Mouse (Mus musculus) myocyte (in vitro differentiated cells): ENCODE results near the gene Ier3. TPM values are rescaled to one million over a fixed set of nuclear protein-coding genes. Genes with fewer than 3 reads are reported as not detected.

Source experiments
- H3K27me3 ChIP-seq: one replicate; pipeline ENCODE4 v1.6.1; 2011; ENCODE audit not compliant: control insufficient read depth, insufficient read depth, insufficient read length
- H3K36me3 ChIP-seq: one replicate; pipeline ENCODE4 v1.6.1; 2011; ENCODE audit not compliant: control insufficient read depth, insufficient read depth
- H3K4me2 ChIP-seq: one replicate; pipeline ENCODE4 v1.6.1; 2011; ENCODE audit warnings: low read depth, control low read depth
- H3K4me3 ChIP-seq: one replicate; pipeline ENCODE4 v1.5.1; 2011; ENCODE audit warnings: mild to moderate bottlenecking, control low read depth, moderate library complexity
- H3K79me2 ChIP-seq: one replicate; pipeline ENCODE4 v1.6.1; 2011; ENCODE audit not compliant: control insufficient read depth, insufficient read depth
- H3ac ChIP-seq: one replicate; pipeline ENCODE4 v1.6.1; 2011; ENCODE audit not compliant: control insufficient read depth, insufficient read length
- CEBPB ChIP-seq: IDR thresholded peaks from 2 replicates; pipeline ENCODE4 v1.6.1; 2011; ENCODE audit warnings: mild to moderate bottlenecking, moderate library complexity; ENCODE audit not compliant: poor library complexity, insufficient read depth, severe bottlenecking
- E2F4 ChIP-seq: IDR thresholded peaks from one replicate; pipeline ENCODE4 v1.6.1; 2011; ENCODE audit warnings: mild to moderate bottlenecking, control low read depth, moderate library complexity; ENCODE audit not compliant: insufficient read depth
- MAX ChIP-seq: IDR thresholded peaks from one replicate; pipeline ENCODE4 v1.6.1; 2011; ENCODE audit warnings: low read depth, mild to moderate bottlenecking, control low read depth
- MYOD1 ChIP-seq, 3 experiments: IDR thresholded peaks; one replicate each; pipeline ENCODE4 v1.6.1; 2011; ENCODE audit warnings: control low read depth in 2 of 3, low read depth in 2 of 3, mild to moderate bottlenecking in 2 of 3, moderate library complexity in 1 of 3; ENCODE audit not compliant: insufficient read length in 2 of 3, control insufficient read depth in 1 of 3
- MYOG ChIP-seq, 3 experiments: IDR thresholded peaks; one replicate each; pipeline ENCODE4 v1.6.1; 2011; ENCODE audit warnings: control low read depth in 2 of 3, low read depth in 2 of 3, mild to moderate bottlenecking in 2 of 3; ENCODE audit not compliant: insufficient read length in 2 of 3, control insufficient read depth in 1 of 3, insufficient read depth in 1 of 3
- POLR2A ChIP-seq: IDR thresholded peaks from one replicate; pipeline ENCODE4 v1.6.1; 2011; ENCODE audit warnings: low read depth, mild to moderate bottlenecking, control low read depth, moderate library complexity; ENCODE audit not compliant: insufficient read length
- POLR2AphosphoS2 ChIP-seq: IDR thresholded peaks from one replicate; pipeline ENCODE4 v1.6.1; 2011; ENCODE audit warnings: low read depth, control low read depth; ENCODE audit not compliant: insufficient read length
- REST ChIP-seq: IDR thresholded peaks from one replicate; pipeline ENCODE4 v1.6.1; 2011; ENCODE audit warnings: mild to moderate bottlenecking, control low read depth, moderate library complexity; ENCODE audit not compliant: insufficient read depth, insufficient read length
- SRF ChIP-seq: IDR thresholded peaks from one replicate; pipeline ENCODE4 v1.6.1; 2011; ENCODE audit warnings: low read depth; ENCODE audit not compliant: control insufficient read depth, insufficient read length
- TCF12 ChIP-seq: IDR thresholded peaks from one replicate; pipeline ENCODE4 v1.6.1; 2011; ENCODE audit warnings: mild to moderate bottlenecking, control low read depth; ENCODE audit not compliant: poor library complexity, insufficient read depth, severe bottlenecking
- TCF3 ChIP-seq: IDR thresholded peaks from one replicate; pipeline ENCODE4 v1.6.1; 2011; ENCODE audit warnings: low read depth, control low read depth; ENCODE audit not compliant: insufficient read length
- USF1 ChIP-seq: IDR thresholded peaks from one replicate; pipeline ENCODE4 v1.6.1; 2011; ENCODE audit warnings: low read depth, mild to moderate bottlenecking, control low read depth, moderate library complexity
- polyA plus RNA-seq: library from polyadenylated mRNA; unstranded; fragments of >200 nt; fragmentation: generic; extraction: Trizol; gene quantifications from one replicate; pipeline ENCODE4 v1.2.1, GENCODE M21; 2012; ENCODE audit warnings: missing spikeins

The Ier3 gene
- polyA plus RNA-seq, 1 experiment = 45.1 TPM

GRCm38 (mm10) chr17:35815836-35816235 is 5.6 kb upstream of the Ier3 start:
- Histone ChIP-seq H3K36me3 (no peaks in the 10 kb centered on the region), H3K4me2 (peak overlapping the region; percentile 3), H3K27me3 (no peaks in the 10 kb centered on the region), H3K79me2 (no peaks in the 10 kb centered on the region), H3K4me3 (no peak overlapping the region), H3ac (no peak overlapping the region)
- TF ChIP-seq TCF3 (no peak), SRF (no peak), MAX (no peak), USF1 (no peak), CEBPB (no peak), POLR2AphosphoS2 (no peak), TCF12 (no peak), E2F4 (no peak), POLR2A (no peak), REST (no peak), MYOD1 (IDR thresholded peaks at IDR 0.05; ENCODE audit: control insufficient read depth in 1 of 3, insufficient read length in 2 of 3, low read depth in 2 of 3) (no peak), MYOG (IDR thresholded peaks at IDR 0.05; ENCODE audit: control insufficient read depth in 1 of 3, insufficient read depth in 1 of 3, insufficient read length in 2 of 3, low read depth in 2 of 3) (no peak)

GRCm38 (mm10) chr17:35816686-35817085 is 4.8 kb upstream of the Ier3 start:
- H3K27me3 ChIP-seq = no peaks in the 10 kb centered on the region
- H3K4me3 ChIP-seq = no peak overlapping the region
- no peaks in the 10 kb centered on the region for H3K36me3 ChIP-seq
- H3ac ChIP-seq = no peak overlapping the region
- TF ChIP-seq TCF12 = no peak
- peaks cover 1% of the 10 kb centered on the region for H3K79me2 ChIP-seq
- no peak overlapping the region for H3K4me2 ChIP-seq

- H3ac ChIP-seq = no peak overlapping the region
- H3K79me2 ChIP-seq = peaks cover 7% of the 10 kb centered on the region
- no peak overlapping the region for H3K4me3 ChIP-seq
- H3K27me3 ChIP-seq = no peaks in the 10 kb centered on the region
- TF ChIP-seq E2F4 = no peak
- TF ChIP-seq MAX = no peak
- no peak for TF ChIP-seq TCF3
- no peak for TF ChIP-seq CEBPB
- no peak for TF ChIP-seq POLR2AphosphoS2
- TF ChIP-seq REST = no peak
- no peak for TF ChIP-seq POLR2A
- TF ChIP-seq TCF12 = no peak
- no peak for TF ChIP-seq MYOG (IDR thresholded peaks at IDR 0.05; ENCODE audit: control insufficient read depth in 1 of 3, insufficient read depth in 1 of 3, insufficient read length in 2 of 3, low read depth in 2 of 3)
- TF ChIP-seq USF1 = no peak
- TF ChIP-seq SRF = no peak
- no peak for TF ChIP-seq MYOD1 (IDR thresholded peaks at IDR 0.05; ENCODE audit: control insufficient read depth in 1 of 3, insufficient read length in 2 of 3, low read depth in 2 of 3)
- no peaks in the 10 kb centered on the region for H3K36me3 ChIP-seq
- H3K4me2 ChIP-seq = no peak overlapping the region
Measured at GRCm38 (mm10) chr17:35817226-35817625, 4.3 kb upstream of the Ier3 start.

- H3K4me2 ChIP-seq = peak overlapping the region; percentile 96
- H3K36me3 ChIP-seq = no peaks in the 10 kb centered on the region
- no peak overlapping the region for H3ac ChIP-seq
- H3K27me3 ChIP-seq = no peaks in the 10 kb centered on the region
- H3K79me2 ChIP-seq = peaks cover 11% of the 10 kb centered on the region
- TF ChIP-seq POLR2A (no peak), REST (no peak), MAX (no peak), TCF12 (no peak), POLR2AphosphoS2 (no peak), USF1 (no peak), SRF (no peak), CEBPB (no peak), E2F4 (no peak)
- H3K4me3 ChIP-seq = no peak overlapping the region
Measured at GRCm38 (mm10) chr17:35820111-35820510, 1.4 kb upstream of the Ier3 start.

- TF ChIP-seq REST = no peak
- no peak for TF ChIP-seq TCF12
- no peak for TF ChIP-seq CEBPB
- TF ChIP-seq POLR2AphosphoS2 = no peak
- no peak for TF ChIP-seq USF1
- no peak for TF ChIP-seq TCF3
- no peak for TF ChIP-seq SRF
- no peak for TF ChIP-seq E2F4
- no peak for TF ChIP-seq MYOG (IDR thresholded peaks at IDR 0.05; ENCODE audit: control insufficient read depth in 1 of 3, insufficient read depth in 1 of 3, insufficient read length in 2 of 3, low read depth in 2 of 3)
- no peak for TF ChIP-seq MYOD1 (IDR thresholded peaks at IDR 0.05; ENCODE audit: control insufficient read depth in 1 of 3, insufficient read length in 2 of 3, low read depth in 2 of 3)
- TF ChIP-seq POLR2A = no peak
- no peak for TF ChIP-seq MAX
- H3K4me3 ChIP-seq = peak overlapping the region; percentile 100
- peaks cover 11% of the 10 kb centered on the region for H3K79me2 ChIP-seq
- H3K36me3 ChIP-seq = peaks cover 10% of the 10 kb centered on the region
- no peaks in the 10 kb centered on the region for H3K27me3 ChIP-seq
- peak overlapping the region; percentile 92 for H3K4me2 ChIP-seq
- peak overlapping the region; percentile 24 for H3ac ChIP-seq
Measured at GRCm38 (mm10) chr17:35822564-35822963, 1.1 kb downstream of the Ier3 start.
